Mouse (Mus musculus) stomach, postnatal 0 days (tissue): ENCODE data around the gene Kcnj10.

ENCODE experiments used
- CTCF ChIP-seq: IDR thresholded peaks from 2 replicates; pipeline ENCODE4 v1.5.1; 2016; ENCODE audit warnings: antibody characterized with exemption, low read depth, mild to moderate bottlenecking, moderate library complexity
- EP300 ChIP-seq: optimal IDR thresholded peaks from 2 replicates; pipeline ENCODE3; 2016; ENCODE audit warnings: antibody characterized with exemption

- TF ChIP-seq CTCF (no peak), EP300 (no peak)
Measured at GRCm38 (mm10) chr1:172335804-172336203, 5.2 kb upstream of the Kcnj10 start.
